Mouse (Mus musculus) MEL (cell line): ENCODE results near the gene Kpna3. TPM values are rescaled to one million over a fixed set of nuclear protein-coding genes. Genes with fewer than 3 reads are reported as not detected.

Source experiments
- DNase-seq: peaks from one replicate; pipeline ENCODE4 v3.0.0; 2011; ENCODE audit warnings: low read depth, low spot score
- H3K27ac ChIP-seq: 2 replicates; pipeline ENCODE4 v1.5.1; 2012; ENCODE audit warnings: low read depth, mild to moderate bottlenecking, control low read depth, low read length, moderate library complexity; ENCODE audit not compliant: control insufficient read depth
- H3K27me3 ChIP-seq, 2 experiments: fragments of 150-350 bp in 1 of 2; sonication (generic) in 1 of 2; 2 replicates each; pipeline ENCODE4 v1.6.1; 2012; ENCODE audit warnings: low read length in 2 of 2, mild to moderate bottlenecking in 2 of 2, improper control_type of control experiment in 1 of 2, moderate library complexity in 1 of 2; ENCODE audit not compliant: insufficient read depth in 2 of 2, control insufficient read depth in 1 of 2
- H3K36me3 ChIP-seq, 2 experiments: 2 replicates each; pipeline ENCODE4 v1.6.1; 2012 to 2014; ENCODE audit warnings: low read length in 2 of 2, improper control_type of control experiment in 1 of 2, inconsistent platforms in 1 of 2, mild to moderate bottlenecking in 1 of 2; ENCODE audit not compliant: insufficient read depth in 2 of 2, control insufficient read depth in 1 of 2
- H3K4me1 ChIP-seq, 2 experiments: fragments of 150-350 bp in 1 of 2; sonication (generic) in 1 of 2; 2 replicates each; pipeline ENCODE4 v1.6.1; 2012; ENCODE audit warnings: low read length in 2 of 2, improper control_type of control experiment in 1 of 2, mild to moderate bottlenecking in 1 of 2; ENCODE audit not compliant: insufficient read depth in 2 of 2, control insufficient read depth in 1 of 2
- H3K4me3 ChIP-seq, 2 experiments: fragments of 150-350 bp in 1 of 2; sonication (generic) in 1 of 2; 2 replicates each; pipeline ENCODE4 v1.5.1; 2012; ENCODE audit warnings: low read depth in 2 of 2, low read length in 2 of 2, mild to moderate bottlenecking in 2 of 2, moderate library complexity in 2 of 2, control low read depth in 1 of 2, improper control_type of control experiment in 1 of 2; ENCODE audit not compliant: control insufficient read depth in 1 of 2, insufficient read depth in 1 of 2
- H3K79me2 ChIP-seq: 2 replicates; pipeline ENCODE4 v1.6.1; 2012; ENCODE audit warnings: mild to moderate bottlenecking, low read length, moderate library complexity; ENCODE audit not compliant: control insufficient read depth, poor library complexity, insufficient read depth
- H3K9ac ChIP-seq: 2 replicates; pipeline ENCODE4 v1.6.1; 2012; ENCODE audit warnings: low read depth, mild to moderate bottlenecking, control low read depth, low read length, moderate library complexity; ENCODE audit not compliant: control insufficient read depth, poor library complexity, severe bottlenecking
- H3K9me3 ChIP-seq: fragments of 150-350 bp; sonication (generic); replicated peaks from 2 replicates; pipeline ENCODE4 v1.6.1; 2012; ENCODE audit warnings: mild to moderate bottlenecking, low read length, improper control_type of control experiment, moderate library complexity; ENCODE audit not compliant: insufficient read depth
- BHLHE40 ChIP-seq: IDR thresholded peaks from 2 replicates; pipeline ENCODE4 v1.6.1; 2012; ENCODE audit warnings: low read depth, mild to moderate bottlenecking, inconsistent platforms, low read length, improper control_type of control experiment, borderline replicate concordance
- CHD1 ChIP-seq: IDR thresholded peaks from 2 replicates; pipeline ENCODE4 v1.6.1; 2012; ENCODE audit warnings: low read depth, mild to moderate bottlenecking, inconsistent platforms, low read length, improper control_type of control experiment
- CTCF ChIP-seq, 3 experiments: IDR thresholded peaks in 2 of 3; conservative IDR thresholded peaks in 1 of 3; 2 replicates each; pipeline ENCODE4 v1.5.1; 2011 to 2012; ENCODE audit warnings: low read length in 3 of 3, low read depth in 2 of 3, mild to moderate bottlenecking in 2 of 3, improper control_type of control experiment in 1 of 3, inconsistent platforms in 1 of 3, mixed read lengths in 1 of 3, moderate library complexity in 1 of 3; ENCODE audit not compliant: control insufficient read depth in 1 of 3, insufficient read depth in 1 of 3, poor library complexity in 1 of 3, severe bottlenecking in 1 of 3
- EP300 ChIP-seq, 2 experiments: IDR thresholded peaks; 2 replicates each; pipeline ENCODE4 v1.6.1; 2011; ENCODE audit warnings: improper control_type of control experiment in 2 of 2, low read length in 2 of 2, low read depth in 1 of 2, mild to moderate bottlenecking in 1 of 2
- ETS1 ChIP-seq: IDR thresholded peaks from 2 replicates; pipeline ENCODE4 v1.6.1; 2012; ENCODE audit warnings: low read depth, mild to moderate bottlenecking, inconsistent platforms, low read length, improper control_type of control experiment, moderate library complexity
- GATA1 ChIP-seq: IDR thresholded peaks from 2 replicates; pipeline ENCODE4 v1.6.1; 2011; ENCODE audit warnings: low read depth, low read length, improper control_type of control experiment
- HCFC1 ChIP-seq: IDR thresholded peaks from 2 replicates; pipeline ENCODE4 v1.6.1; 2012; ENCODE audit warnings: low read depth, mild to moderate bottlenecking, inconsistent platforms, low read length, improper control_type of control experiment, moderate library complexity
- KAT2A ChIP-seq: conservative IDR thresholded peaks from 2 replicates; pipeline ENCODE4 v1.6.1; 2012; ENCODE audit warnings: low read depth, low read length, improper control_type of control experiment, inconsistent platforms
- MAFK ChIP-seq: IDR thresholded peaks from 2 replicates; pipeline ENCODE4 v1.6.1; 2011; ENCODE audit warnings: low read depth, mild to moderate bottlenecking, low read length, improper control_type of control experiment, borderline replicate concordance
- MAX ChIP-seq: IDR thresholded peaks from 2 replicates; pipeline ENCODE4 v1.6.1; 2011; ENCODE audit warnings: low read length, improper control_type of control experiment
- MAZ ChIP-seq: IDR thresholded peaks from 2 replicates; pipeline ENCODE4 v1.6.1; 2012; ENCODE audit warnings: low read depth, mild to moderate bottlenecking, inconsistent platforms, low read length, improper control_type of control experiment
- MXI1 ChIP-seq: IDR thresholded peaks from 2 replicates; pipeline ENCODE4 v1.6.1; 2011; ENCODE audit warnings: mild to moderate bottlenecking, low read depth, low read length, improper control_type of control experiment
- MYB ChIP-seq: IDR thresholded peaks from 2 replicates; pipeline ENCODE4 v1.6.1; 2011; ENCODE audit warnings: mild to moderate bottlenecking, low read depth, low read length, improper control_type of control experiment
- MYC ChIP-seq: IDR thresholded peaks from 2 replicates; pipeline ENCODE4 v1.6.1; 2011; ENCODE audit warnings: low read depth, mild to moderate bottlenecking, low read length, improper control_type of control experiment, moderate library complexity
- NRF1 ChIP-seq: IDR thresholded peaks from 2 replicates; pipeline ENCODE4 v1.6.1; 2014; ENCODE audit warnings: low read depth, mild to moderate bottlenecking, inconsistent platforms, low read length, improper control_type of control experiment, moderate library complexity; ENCODE audit not compliant: poor library complexity, insufficient read depth, severe bottlenecking
- RAD21 ChIP-seq: IDR thresholded peaks from 2 replicates; pipeline ENCODE4 v1.6.1; 2011; ENCODE audit warnings: mild to moderate bottlenecking, low read depth, low read length, improper control_type of control experiment
- RCOR1 ChIP-seq: IDR thresholded peaks from 2 replicates; pipeline ENCODE4 v1.6.1; 2012; ENCODE audit warnings: low read depth, mild to moderate bottlenecking, inconsistent platforms, low read length, improper control_type of control experiment
- SIN3A ChIP-seq: IDR thresholded peaks from 2 replicates; pipeline ENCODE4 v1.6.1; 2012; ENCODE audit warnings: low read length, improper control_type of control experiment, inconsistent platforms
- TAL1 ChIP-seq: IDR thresholded peaks from 2 replicates; pipeline ENCODE4 v1.6.1; 2012; ENCODE audit warnings: mild to moderate bottlenecking, inconsistent platforms, low read length, moderate library complexity, mixed read lengths
- TCF12 ChIP-seq: IDR thresholded peaks from 2 replicates; pipeline ENCODE4 v1.6.1; 2014; ENCODE audit warnings: low read depth, mild to moderate bottlenecking, inconsistent platforms, low read length, improper control_type of control experiment, moderate library complexity
- UBTF ChIP-seq: IDR thresholded peaks from 2 replicates; pipeline ENCODE4 v1.6.1; 2012; ENCODE audit warnings: low read depth, mild to moderate bottlenecking, inconsistent platforms, low read length, improper control_type of control experiment, moderate library complexity, borderline replicate concordance; ENCODE audit not compliant: insufficient read depth
- USF1 ChIP-seq: IDR thresholded peaks from 2 replicates; pipeline ENCODE4 v1.6.1; 2014; ENCODE audit warnings: low read depth, mild to moderate bottlenecking, inconsistent platforms, low read length, improper control_type of control experiment, moderate library complexity
- ZKSCAN1 ChIP-seq: IDR thresholded peaks from 2 replicates; pipeline ENCODE4 v1.6.1; 2012; ENCODE audit warnings: low read depth, mild to moderate bottlenecking, inconsistent platforms, low read length, improper control_type of control experiment, moderate library complexity
- ZMIZ1 ChIP-seq: IDR thresholded peaks from 2 replicates; pipeline ENCODE4 v1.6.1; 2012; ENCODE audit warnings: low read depth, mild to moderate bottlenecking, inconsistent platforms, low read length, improper control_type of control experiment, moderate library complexity
- ZNF384 ChIP-seq: IDR thresholded peaks from 2 replicates; pipeline ENCODE4 v1.6.1; 2012; ENCODE audit warnings: low read depth, mild to moderate bottlenecking, inconsistent platforms, low read length, improper control_type of control experiment
- polyA plus RNA-seq, 2 experiments: library from polyadenylated mRNA; stranded (reverse) in 1 of 2; unstranded in 1 of 2; fragments of >175 nt in 1 of 2; fragments of >200 nt in 1 of 2; gene quantifications; 2 replicates each; pipeline versions ENCODE4 v1.2.1 to v1.2.4; 2012; ENCODE audit warnings: low replicate concordance in 2 of 2, low read depth in 1 of 2; ENCODE audit not compliant: insufficient read length in 2 of 2, insufficient read depth in 1 of 2, missing spikeins in 1 of 2
- total RNA-seq: library from RNA; depleted of rRNA; stranded (reverse); fragments of 300-350 nt; gene quantifications from 2 replicates; pipeline ENCODE4 v1.2.3, GENCODE M21; 2012

Kpna3 gene
- total and polyA plus RNA-seq, 3 experiments, result 22.7 to 309 (median 51.3) TPM

GRCm38 (mm10) chr14:61425080-61425665 is 14.5 kb downstream of the Kpna3 start:
- Histone ChIP-seq H3K4me1 (peaks cover 35 to 64% of the 10 kb centered on the region in 2 experiments), H3K27me3 (no peaks in the 10 kb centered on the region), H3K79me2 (peaks cover 59% of the 10 kb centered on the region), H3K9ac (no peak overlapping the region; the same call in 1 of the 2 replicates), H3K36me3 (peaks cover 13 to 77% of the 10 kb centered on the region in 2 experiments), H3K4me3 (peak overlapping the region in 1 of 2 experiments; percentile 30; a peak in 1 of 4 replicates), H3K9me3 (no peaks in the 10 kb centered on the region), H3K27ac (peak overlapping the region; percentile 83)
- peak; percentile 82 for DNase-seq
- TF ChIP-seq GATA1 (peak; percentile 91), HCFC1 (no peak), MYB (peak; percentile 53; the same call in 1 of the 2 replicates), ZKSCAN1 (no peak), EP300 (IDR thresholded peaks at IDR 0.05; ENCODE audit: low read depth in 1 of 2, low read length in 2 of 2) (peak; percentile 90 to 94), ZNF384 (peak; percentile 61; the same call in 1 of the 2 replicates), RCOR1 (peak; percentile 69), RAD21 (no peak), SIN3A (peak; percentile 52; the same call in 1 of the 2 replicates), MAZ (no peak), KAT2A (0 out of 2 replicates have a peak, but pooled peaks have one; percentile 23), ZMIZ1 (no peak), ETS1 (peak; percentile 70), TAL1 (peak; percentile 68), TCF12 (peak; percentile 94)

DNA sequence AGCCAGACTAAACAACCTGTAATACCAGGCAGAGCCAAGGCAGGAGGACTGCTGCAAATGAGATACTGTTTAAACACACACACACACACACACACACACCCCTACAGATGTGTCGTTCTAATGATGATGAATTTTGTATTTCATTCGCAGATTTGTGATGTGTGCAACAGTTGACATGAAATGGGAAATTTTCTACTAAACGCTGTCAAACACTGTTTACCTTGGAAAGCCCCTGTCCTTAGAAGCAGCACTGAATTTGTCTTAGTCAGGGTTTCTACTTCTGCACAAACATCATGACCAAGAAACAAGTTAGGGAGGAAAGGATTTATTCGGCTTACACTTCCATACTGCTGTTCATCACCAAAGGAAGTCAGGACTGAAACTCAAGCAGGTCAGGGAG is 24.0 kb downstream of the Kpna3 start:
- H3K9ac ChIP-seq, result no peak overlapping the region
- TF ChIP-seq MXI1 (no peak), TAL1 (no peak), MYB (no peak), BHLHE40 (no peak), CHD1 (no peak), MAX (no peak), USF1 (no peak), MAZ (no peak), CTCF (IDR thresholded peaks at IDR 0.05 in 2 of 3, conservative IDR thresholded peaks at IDR 0.05 in 1 of 3; ENCODE audit: control insufficient read depth in 1 of 3, insufficient read depth in 1 of 3, low read depth in 2 of 3, low read length in 3 of 3, poor library complexity in 1 of 3, severe bottlenecking in 1 of 3) (no peak), MYC (no peak), MAFK (no peak), ZKSCAN1 (no peak), UBTF (no peak), HCFC1 (no peak), TCF12 (no peak), NRF1 (no peak)

More for the DNA sequence above, 24.0 kb downstream of the Kpna3 start:
- no peaks in the 10 kb centered on the region for H3K27me3 ChIP-seq
- H3K9me3 ChIP-seq, result no peaks in the 10 kb centered on the region
- peaks cover 3 to 16% of the 10 kb centered on the region in 2 experiments; a peak in 2 of 4 replicates for H3K4me1 ChIP-seq
- DNase-seq, result no peak
- peaks cover 53% of the 10 kb centered on the region for H3K79me2 ChIP-seq
- peaks cover 0 to 20% of the 10 kb centered on the region in 2 experiments; a peak in 3 of 4 replicates for H3K36me3 ChIP-seq
- no peak overlapping the region for H3K4me3 ChIP-seq
- H3K27ac ChIP-seq, result no peak overlapping the region
